9 mouse cellular contexts compared by ENCODE assay signal in genomic region chr4:136104590-136105337, GRCm38 (mm10). TPM values are rescaled to one million over a fixed set of nuclear protein-coding genes. Genes with fewer than 3 reads are reported as not detected.
DNase-seq lines count a peak whose midpoint lies in the region; ATAC-seq lines count a peak whose summit lies in the region.
"Had no signal": no experiment of that assay in that cellular context is flagged by ENCODE, and none has a peak within 500 bp of the region (broad histone marks: within the 10 kb centered on the region; RNA-seq: fewer than 3 reads in every experiment).

No protein-coding gene starts in this region.

- no peaks in the 10 kb centered on the region for H3K9me3 ChIP-seq in heart, embryonic 12.5 days (replicated peaks)
- H3K9me3 ChIP-seq: G1E had no signal

- peak; percentile 46; the same call in 1 of the 2 replicates for ATAC-seq in heart, embryonic 12.5 days (ENCODE audit: insufficient number of reproducible peaks, low FRiP score)
- ATAC-seq in megakaryocyte-erythroid progenitor cell, adult 5-6 weeks (replicated peaks; ENCODE audit: low FRiP score, low TSS enrichment, poor library complexity, severe bottlenecking), result no peak

- no peaks in the 10 kb centered on the region for H3K36me3 ChIP-seq in heart, embryonic 12.5 days
- H3K36me3 ChIP-seq: G1E had no signal

- DNase-seq in layer of hippocampus, postnatal 14 days (ENCODE audit: low spot score in 2 of 2), result peak; percentile 41 to 46
- no peak for DNase-seq in layer of hippocampus, adult 9-11 months
- DNase-seq in cerebellum, adult 9-11 months, result peak; percentile 30
- DNase-seq in kidney, adult 9 months, result peak; percentile 62
- DNase-seq in lung, postnatal 36 days, result peak; percentile 56
- no peak for DNase-seq in B cell, adult 2 months

- H3K4me1 ChIP-seq in heart, embryonic 12.5 days (replicated peaks), result peaks cover 30% of the 10 kb centered on the region

- H3K27ac ChIP-seq in heart, embryonic 12.5 days (ENCODE audit: poor library complexity, severe bottlenecking), result peak overlapping the region; percentile 53; the same call in 1 of the 2 replicates

- H3K4me2 ChIP-seq in heart, embryonic 12.5 days, result peak overlapping the region; percentile 20

- 11% methylated on average over 18 of the region's 18 CpGs for WGBS in heart, embryonic 12.5 days

- H3K4me3 ChIP-seq in heart, embryonic 12.5 days, result no peak overlapping the region

- H3K27me3 ChIP-seq in heart, embryonic 12.5 days (replicated peaks), result no peaks in the 10 kb centered on the region

- H3K9ac ChIP-seq in heart, embryonic 12.5 days, result peak overlapping the region; percentile 12

RNA-seq across cellular contexts. Expression of gene Id3, which starts 38.5 kb away (rescaled TPM):
- 10 to 100 TPM; 77.9 to 91.6 TPM for total RNA-seq in layer of hippocampus, postnatal 14 days (2021)
- polyA plus RNA-seq in heart, embryonic 12.5 days (2016; fragmentation: Nextera tagmentation; extraction: Ambion mirVana), result 320 and 321 TPM in 2 replicates
- total RNA-seq in megakaryocyte-erythroid progenitor cell, adult 5-6 weeks (2014; fragmentation: Nextera tagmentation), result 1.5 and 7.8 TPM in 2 replicates
- 1.9 and 3.1 TPM in 2 replicates for total RNA-seq in megakaryocyte-erythroid progenitor cell, adult 5-6 weeks (2017)
- polyA plus RNA-seq: G1E had no signal

RNA-seq across cellular contexts. Expression of gene Rpl11, which starts 51.5 kb away (rescaled TPM):
- total RNA-seq in layer of hippocampus, postnatal 14 days (2021), result 100 to 1,000 TPM; 254 to 300 TPM
- 257 and 262 TPM in 2 replicates for polyA plus RNA-seq in heart, embryonic 12.5 days (2016; fragmentation: Nextera tagmentation; extraction: Ambion mirVana)
- 1,812 and 1,837 TPM in 2 replicates for total RNA-seq in megakaryocyte-erythroid progenitor cell, adult 5-6 weeks (2014; fragmentation: Nextera tagmentation)
- total RNA-seq in megakaryocyte-erythroid progenitor cell, adult 5-6 weeks (2017), result 1,215 and 1,345 TPM in 2 replicates

Comparison
In these comparisons a context has a peak if more than half of its experiments do, and no peak if none do; other contexts are left out.
1. DNase-seq: peak in layer of hippocampus, postnatal 14 days (2 of 2), cerebellum, adult 9-11 months (single experiment), kidney, adult 9 months (single experiment) and lung, postnatal 36 days (single experiment); none in layer of hippocampus, adult 9-11 months (single experiment) and B cell, adult 2 months (0 of 2).
2. RNA of gene Id3, which starts 38.5 kb away (total RNA-seq): 77.9 to 91.6 TPM in layer of hippocampus, postnatal 14 days; 1.5 to 7.8 TPM in megakaryocyte-erythroid progenitor cell, adult 5-6 weeks; every median in the first group is over 4 times any median in the second.
3. RNA of gene Rpl11, which starts 51.5 kb away (total RNA-seq): 1,215 to 1,837 TPM in megakaryocyte-erythroid progenitor cell, adult 5-6 weeks; 254 to 300 TPM in layer of hippocampus, postnatal 14 days; every median in the first group is over 4 times any median in the second.